Mouse (Mus musculus): Measurements from ENCODE around the gene Mob3c. TPM values are rescaled to one million over a fixed set of nuclear protein-coding genes. Genes with fewer than 3 reads are reported as not detected.
A peak's percentile ranks its signal among the peaks of the same experiment; 100 is the strongest.

Gene Mob3c
- polyA plus RNA-seq, 1 experiment from 2014 or later: 8.3 TPM

GRCm38 (mm10) chr4:115838196-115838595 lies 10.3 kb downstream of the Mob3c start:
- H3K9ac ChIP-seq: peak overlapping the region; percentile 95
- 22% methylated on average over 4 of the region's 4 CpGs for WGBS (ENCODE audit: insufficient replicate concordance)
- peak overlapping the region; percentile 96 for H3K4me3 ChIP-seq
- peaks cover 64% of the 10 kb centered on the region for H3K4me1 ChIP-seq
- peak overlapping the region; percentile 80 for H3K4me2 ChIP-seq
- H3K27ac ChIP-seq: peak overlapping the region; percentile 16; the same call in 1 of the 2 replicates
- no peak for ATAC-seq
- peaks cover 45% of the 10 kb centered on the region for H3K36me3 ChIP-seq
- no peaks in the 10 kb centered on the region for H3K9me3 ChIP-seq (replicated peaks)
- H3K27me3 ChIP-seq (replicated peaks): no peaks in the 10 kb centered on the region

DNA sequence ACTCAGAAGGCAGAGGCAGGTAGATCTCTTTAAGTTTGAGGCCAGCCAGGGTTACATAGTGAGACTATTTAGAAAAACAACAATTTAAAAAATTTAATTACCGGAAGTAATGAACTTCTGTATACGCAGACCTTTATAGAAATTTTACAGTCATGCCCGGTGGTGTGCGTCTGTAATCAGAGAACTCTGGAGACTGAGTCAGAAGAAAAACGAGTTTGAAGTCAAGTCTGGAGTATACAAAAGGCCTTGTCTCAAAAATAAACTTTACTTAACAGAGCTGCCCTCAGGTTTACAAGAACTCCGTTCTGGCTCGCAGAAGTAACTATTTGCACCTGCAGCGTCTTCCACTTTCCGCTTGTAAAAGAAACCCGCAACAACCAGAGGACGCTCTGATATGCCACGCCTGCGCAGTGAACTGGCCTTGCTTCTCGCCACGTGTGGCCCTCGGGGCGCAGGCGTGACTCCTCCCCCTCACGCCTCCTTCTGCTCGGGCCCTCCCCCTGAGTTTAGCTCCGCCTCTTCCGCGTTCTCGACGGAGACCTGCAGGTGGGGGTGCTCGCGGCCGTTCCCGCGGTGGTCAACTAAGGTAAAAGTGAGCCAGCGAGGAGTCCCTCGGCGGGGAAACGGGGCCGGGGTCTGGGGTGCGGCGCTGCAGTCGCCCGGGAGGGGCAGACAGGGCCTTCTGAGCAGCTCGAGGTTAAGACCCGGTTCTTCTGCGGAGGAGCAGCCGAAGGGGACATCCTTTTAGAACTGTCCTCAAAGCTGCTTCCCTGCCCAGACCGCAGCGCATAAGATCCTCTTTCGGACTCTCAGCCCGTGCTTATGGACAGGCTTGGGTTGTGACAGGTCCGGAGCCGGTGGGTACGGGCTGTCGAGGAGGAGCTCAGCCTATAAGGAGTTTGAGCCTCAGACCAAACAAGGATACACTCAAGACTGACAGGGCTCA lies 11.1 kb downstream of the Mob3c start, which contains the start of gene Mknk1:
TSS of gene Mknk1 (plus strand) at position 503 of the 946 bp plus-strand sequence.
- 1% methylated on average over 51 of the region's 51 CpGs for WGBS (ENCODE audit: insufficient replicate concordance)
- Histone ChIP-seq H3K27me3 (replicated peaks) (no peaks in the 10 kb centered on the region), H3K4me3 (peak within 1 kb of the TSS; percentile 96), H3K9ac (peak within 1 kb of the TSS; percentile 95), H3K27ac (peak within 1 kb of the TSS; percentile 84), H3K4me1 (peaks cover 72% of the 10 kb centered on the region), H3K9me3 (replicated peaks) (no peaks in the 10 kb centered on the region), H3K36me3 (peaks cover 45% of the 10 kb centered on the region), H3K4me2 (peak within 1 kb of the TSS; percentile 80)
- ATAC-seq: peak; percentile 93

GRCm38 (mm10) chr4:115839956-115840355 lies 12.1 kb downstream of the Mob3c start:
- H3K4me2 ChIP-seq: peak overlapping the region; percentile 80
- WGBS (ENCODE audit: insufficient replicate concordance): 50% methylated on average over 4 of the region's 4 CpGs
- peak overlapping the region; percentile 96 for H3K4me3 ChIP-seq
- ATAC-seq: no peak
- H3K27ac ChIP-seq: peak overlapping the region; percentile 84; the same call in 1 of the 2 replicates
- peaks cover 44% of the 10 kb centered on the region for H3K36me3 ChIP-seq
- peaks cover 80% of the 10 kb centered on the region for H3K4me1 ChIP-seq
- peak overlapping the region; percentile 95 for H3K9ac ChIP-seq
- no peaks in the 10 kb centered on the region for H3K27me3 ChIP-seq (replicated peaks)
- H3K9me3 ChIP-seq (replicated peaks): no peaks in the 10 kb centered on the region

DNA sequence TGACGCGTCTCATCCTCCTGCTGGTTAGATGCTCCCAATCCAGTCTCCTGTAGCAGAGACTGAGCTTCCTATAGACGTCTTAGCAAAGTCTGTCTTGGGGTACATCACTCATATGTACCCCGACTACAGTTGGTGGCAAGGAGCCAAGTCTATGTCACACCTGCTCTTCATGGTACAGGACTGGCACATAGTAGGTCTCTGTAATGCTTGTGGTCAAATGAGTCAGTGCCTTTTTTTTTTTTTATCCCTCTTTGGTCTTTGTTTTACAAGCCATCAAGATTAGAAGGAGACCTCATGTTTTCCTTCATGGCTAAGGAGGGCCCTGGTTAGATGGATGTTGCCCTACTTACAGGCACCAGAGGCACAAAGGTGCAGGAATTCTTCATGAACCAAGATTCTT lies 12.9 kb downstream of the Mob3c start:
- no peaks in the 10 kb centered on the region for H3K27me3 ChIP-seq (replicated peaks)
- no peak for ATAC-seq
- peaks cover 87% of the 10 kb centered on the region for H3K4me1 ChIP-seq
- peaks cover 40% of the 10 kb centered on the region for H3K36me3 ChIP-seq
- peak overlapping the region; percentile 96 for H3K4me3 ChIP-seq
- 80% methylated on average over 4 of the region's 4 CpGs for WGBS (ENCODE audit: insufficient replicate concordance)
- H3K27ac ChIP-seq: no peak overlapping the region
- H3K4me2 ChIP-seq: peak overlapping the region; percentile 80
- H3K9ac ChIP-seq: peak overlapping the region; percentile 95
- no peaks in the 10 kb centered on the region for H3K9me3 ChIP-seq (replicated peaks)

DNA sequence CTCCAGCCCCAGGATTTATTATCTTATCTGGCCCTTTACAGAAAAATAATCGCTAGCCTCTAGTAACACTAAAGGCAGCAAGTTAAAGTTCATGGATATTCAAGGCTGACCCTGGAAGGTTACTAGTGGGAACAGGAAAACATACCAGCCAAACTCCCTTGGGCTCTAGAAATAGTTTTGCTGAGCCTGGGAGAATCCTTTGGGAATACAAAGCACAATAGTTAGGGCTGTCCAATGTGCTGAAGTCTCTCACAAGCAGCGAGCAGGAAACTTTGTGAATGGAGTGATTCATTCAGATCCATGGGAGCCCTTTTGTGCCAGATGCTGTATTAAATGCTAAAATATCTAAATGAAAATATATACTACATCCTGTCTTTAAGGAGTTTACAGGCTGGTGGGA lies 18.8 kb downstream of the Mob3c start:
- Histone ChIP-seq H3K4me3 (no peak overlapping the region), H3K4me2 (0 out of 2 replicates have a peak overlapping the region, but pooled peaks have one; percentile 69), H3K9me3 (replicated peaks) (no peaks in the 10 kb centered on the region), H3K36me3 (peaks cover 83% of the 10 kb centered on the region), H3K4me1 (peaks cover 96% of the 10 kb centered on the region), H3K27me3 (replicated peaks) (no peaks in the 10 kb centered on the region), H3K9ac (no peak overlapping the region), H3K27ac (peak overlapping the region; percentile 94)
- ATAC-seq: no peak
- 56% methylated on average over 2 of the region's 2 CpGs for WGBS (ENCODE audit: insufficient replicate concordance)

- peaks cover 83% of the 10 kb centered on the region for H3K36me3 ChIP-seq
- H3K9me3 ChIP-seq (replicated peaks): no peaks in the 10 kb centered on the region
- ATAC-seq: no peak
- peak overlapping the region; percentile 65 for H3K9ac ChIP-seq
- peaks cover 96% of the 10 kb centered on the region for H3K4me1 ChIP-seq
- H3K4me3 ChIP-seq: no peak overlapping the region
- WGBS (ENCODE audit: insufficient replicate concordance): 23% methylated on average over 5 of the region's 5 CpGs
- H3K27me3 ChIP-seq (replicated peaks): no peaks in the 10 kb centered on the region
- H3K4me2 ChIP-seq: peak overlapping the region; percentile 69
- H3K27ac ChIP-seq: peak overlapping the region; percentile 94
These were observed 19.5 kb downstream of the Mob3c start for GRCm38 (mm10) chr4:115847377-115847776.

- peaks cover 88% of the 10 kb centered on the region for H3K4me1 ChIP-seq
- H3K9ac ChIP-seq: peak overlapping the region; percentile 65
- peaks cover 86% of the 10 kb centered on the region for H3K36me3 ChIP-seq
These were observed 20.2 kb downstream of the Mob3c start for GRCm38 (mm10) chr4:115848083-115848482.

GRCm38 (mm10) chr4:115848990-115849677 lies 21.2 kb downstream of the Mob3c start:
- Histone ChIP-seq H3K27ac (peak overlapping the region; percentile 94), H3K36me3 (peaks cover 84% of the 10 kb centered on the region), H3K4me3 (peak overlapping the region; percentile 36), H3K4me2 (peak overlapping the region; percentile 69), H3K9ac (peak overlapping the region; percentile 65), H3K9me3 (replicated peaks) (no peaks in the 10 kb centered on the region), H3K4me1 (peaks cover 85% of the 10 kb centered on the region), H3K27me3 (replicated peaks) (no peaks in the 10 kb centered on the region)
- WGBS (ENCODE audit: insufficient replicate concordance): 5% methylated on average over 8 of the region's 8 CpGs
- peak; percentile 99 for ATAC-seq

More at GRCm38 (mm10) chr4:115848083-115848482, 20.2 kb downstream of the Mob3c start:
- H3K4me3 ChIP-seq: no peak overlapping the region
- peak overlapping the region; percentile 69 for H3K4me2 ChIP-seq
- WGBS (ENCODE audit: insufficient replicate concordance): 28% methylated on average over 1 of the region's 1 CpGs
- H3K27ac ChIP-seq: peak overlapping the region; percentile 94
- H3K27me3 ChIP-seq (replicated peaks): no peaks in the 10 kb centered on the region
- peak; percentile 23; the same call in 1 of the 2 replicates for ATAC-seq
- H3K9me3 ChIP-seq (replicated peaks): no peaks in the 10 kb centered on the region

DNA sequence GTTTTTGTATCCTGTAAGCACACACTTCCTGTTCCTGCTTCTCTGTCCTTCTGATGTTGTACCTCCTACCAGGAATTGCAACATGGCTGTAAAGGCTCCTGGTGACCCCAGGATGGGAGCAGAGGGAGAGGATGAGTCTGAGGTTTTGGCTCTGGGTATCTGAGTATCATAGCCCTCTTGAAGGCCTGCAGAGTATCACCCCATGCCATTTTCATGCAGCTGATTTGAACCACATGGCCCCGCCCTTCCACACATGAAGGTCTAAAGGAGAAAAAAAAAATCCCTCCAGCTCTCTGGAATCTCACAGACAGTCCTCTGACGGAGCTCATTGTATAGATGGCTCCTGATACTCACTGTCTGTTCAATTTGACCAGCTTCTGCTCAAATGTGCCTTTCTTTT lies 22.2 kb downstream of the Mob3c start:
- Histone ChIP-seq H3K9ac (peak overlapping the region; percentile 62), H3K27ac (peak overlapping the region; percentile 94), H3K36me3 (peaks cover 85% of the 10 kb centered on the region), H3K4me1 (peaks cover 86% of the 10 kb centered on the region), H3K4me3 (peak overlapping the region; percentile 36), H3K4me2 (peak overlapping the region; percentile 69), H3K9me3 (replicated peaks) (no peaks in the 10 kb centered on the region), H3K27me3 (replicated peaks) (no peaks in the 10 kb centered on the region)
- WGBS (ENCODE audit: insufficient replicate concordance): 43% methylated on average over 2 of the region's 2 CpGs
- peak; percentile 20; the same call in 1 of the 2 replicates for ATAC-seq

DNA sequence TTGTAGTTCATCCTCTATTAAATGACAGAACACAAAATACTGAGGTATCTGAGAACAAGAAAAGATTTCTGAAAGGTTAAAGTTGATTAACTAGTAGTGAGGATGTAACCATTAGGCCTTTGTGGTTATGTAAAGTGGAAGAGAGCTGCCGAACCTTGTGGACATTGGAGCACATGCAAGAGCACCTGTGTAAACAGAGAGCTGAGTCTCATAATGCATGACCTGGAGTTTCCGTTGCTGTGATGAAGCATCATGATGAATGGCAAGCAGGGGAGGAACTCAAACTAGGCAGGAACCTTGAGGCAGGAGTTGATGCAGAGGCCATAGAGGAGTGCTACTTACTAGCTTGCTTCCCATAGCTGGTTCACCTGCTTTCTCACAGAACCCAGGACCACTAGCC lies 22.7 kb downstream of the Mob3c start:
- Histone ChIP-seq H3K27me3 (replicated peaks) (no peaks in the 10 kb centered on the region), H3K9ac (peak overlapping the region; percentile 62; the same call in 1 of the 2 replicates), H3K4me2 (peak overlapping the region; percentile 69; the same call in 1 of the 2 replicates), H3K27ac (peak overlapping the region; percentile 94), H3K36me3 (peaks cover 90% of the 10 kb centered on the region), H3K4me1 (peaks cover 86% of the 10 kb centered on the region), H3K9me3 (replicated peaks) (no peaks in the 10 kb centered on the region), H3K4me3 (no peak overlapping the region)
- WGBS (ENCODE audit: insufficient replicate concordance): 66% methylated on average over 2 of the region's 2 CpGs
- ATAC-seq: no peak

- H3K36me3 ChIP-seq: peaks cover 83% of the 10 kb centered on the region
- H3K4me2 ChIP-seq: no peak overlapping the region
- no peak overlapping the region for H3K4me3 ChIP-seq
- no peaks in the 10 kb centered on the region for H3K9me3 ChIP-seq (replicated peaks)
- peaks cover 86% of the 10 kb centered on the region for H3K4me1 ChIP-seq
- WGBS (ENCODE audit: insufficient replicate concordance): 83% methylated on average over 6 of the region's 6 CpGs
- H3K27ac ChIP-seq: peak overlapping the region; percentile 94
- H3K9ac ChIP-seq: no peak overlapping the region
- no peak for ATAC-seq
- no peaks in the 10 kb centered on the region for H3K27me3 ChIP-seq (replicated peaks)
These were observed 23.7 kb downstream of the Mob3c start for GRCm38 (mm10) chr4:115851569-115851968.
